Mouse (Mus musculus) kidney, postnatal 0 days (tissue): Measurements from ENCODE around the gene H2-Aa. TPM values are rescaled to one million over a fixed set of nuclear protein-coding genes. Genes with fewer than 3 reads are reported as not detected.

Experiments used
- ATAC-seq: fragments of 200-750 bp; cut with Nextera tagmentation; replicated peaks from 2 replicates; pipeline ENCODE4 v1.8.0; 2017; ENCODE audit warnings: low read depth, moderate number of reproducible peaks, moderate TSS enrichment, moderate library complexity; ENCODE audit not compliant: low FRiP score
- DNase-seq: peaks from one replicate; pipeline ENCODE4 v3.0.0-alpha.2; 2016; ENCODE audit warnings: low spot score
- H3K27ac ChIP-seq: fragments of 300-500 bp; sonication (generic); 2 replicates; pipeline ENCODE4 v1.5.1; 2014; ENCODE audit warnings: mild to moderate bottlenecking
- H3K27me3 ChIP-seq: fragments of 300-500 bp; sonication (generic); 2 replicates; pipeline ENCODE4 v1.6.1; 2014; ENCODE audit warnings: low read length, mixed read lengths; ENCODE audit not compliant: insufficient read depth
- H3K36me3 ChIP-seq: fragments of 300-500 bp; sonication (generic); 2 replicates; pipeline ENCODE4 v1.6.1; 2014; ENCODE audit warnings: low read length, mixed read lengths; ENCODE audit not compliant: insufficient read depth
- H3K4me1 ChIP-seq: fragments of 300-500 bp; sonication (generic); replicated peaks from 2 replicates; pipeline ENCODE4 v1.6.1; 2014; ENCODE audit warnings: antibody characterized with exemption, low read length, mixed read lengths; ENCODE audit not compliant: insufficient read depth
- H3K4me2 ChIP-seq: fragments of 300-500 bp; sonication (generic); 2 replicates; pipeline ENCODE4 v1.6.1; 2014; ENCODE audit warnings: mild to moderate bottlenecking, low read length, moderate library complexity, mixed read lengths
- H3K4me3 ChIP-seq: fragments of 300-500 bp; sonication (generic); replicated peaks from 2 replicates; pipeline ENCODE4 v1.5.1; 2014; ENCODE audit warnings: low read depth, low read length
- H3K9ac ChIP-seq: fragments of 300-500 bp; sonication (generic); 2 replicates; pipeline ENCODE4 v1.6.1; 2014; ENCODE audit warnings: low read depth, low read length
- H3K9me3 ChIP-seq: fragments of 300-500 bp; sonication (generic); replicated peaks from 2 replicates; pipeline ENCODE4 v1.6.1; 2016; ENCODE audit warnings: low read length, inconsistent platforms, mixed read lengths
- CTCF ChIP-seq: IDR thresholded peaks from 2 replicates; pipeline ENCODE4 v1.5.1; 2016; ENCODE audit warnings: antibody characterized with exemption, low read depth, mild to moderate bottlenecking, moderate library complexity
- WGBS: fragments of 180-500 bp; shearing (Covaris S2); extraction: QIAGEN DNeasy Blood & Tissue Kit; methylation state at CpG from one replicate; pipeline ENCODE4 v1.1.7; 2014; 5-methylcytosine and 5-hydroxymethylcytosine counted together
- polyA plus RNA-seq: library from polyadenylated mRNA; unstranded; fragments of >200 nt; fragmentation: Nextera tagmentation; extraction: Ambion mirVana; gene quantifications from 2 replicates; pipeline ENCODE4 v1.2.1, GENCODE M21; 2015

Gene H2-Aa
- polyA plus RNA-seq, 1 experiment from 2014 or later = 6.0 TPM

DNA sequence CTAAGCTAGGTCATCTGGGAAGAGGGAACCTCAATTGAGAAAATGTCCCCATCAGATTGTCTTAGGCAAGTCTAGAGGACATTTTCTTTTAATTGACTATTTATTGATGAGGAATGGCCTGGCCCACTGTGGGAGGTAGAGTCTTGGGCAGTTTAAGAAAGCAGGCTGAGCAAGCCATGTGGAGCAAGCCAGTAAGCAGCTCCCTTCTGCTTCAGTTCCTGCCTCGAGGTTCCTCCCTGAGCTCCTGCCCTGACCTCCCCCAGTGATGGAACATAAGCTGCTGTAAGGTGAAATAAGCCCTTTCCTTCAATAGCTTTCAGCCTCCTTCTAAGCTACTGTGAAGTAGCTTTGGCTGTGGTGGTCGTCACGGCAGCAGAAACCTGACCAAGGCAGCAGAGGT lies 49.9 kb downstream of the H2-Aa start:
- no peak for DNase-seq
- no peaks in the 10 kb centered on the region for H3K9me3 ChIP-seq
- no peak overlapping the region for H3K4me3 ChIP-seq
- no peak overlapping the region for H3K9ac ChIP-seq
- ATAC-seq = no peak
- no peaks in the 10 kb centered on the region for H3K36me3 ChIP-seq
- no peaks in the 10 kb centered on the region for H3K4me1 ChIP-seq
- H3K27me3 ChIP-seq = no peaks in the 10 kb centered on the region
- no peak overlapping the region for H3K27ac ChIP-seq
- no peak overlapping the region for H3K4me2 ChIP-seq
- 77% methylated on average over 3 of the region's 3 CpGs for WGBS
- TF ChIP-seq CTCF = no peak

DNA sequence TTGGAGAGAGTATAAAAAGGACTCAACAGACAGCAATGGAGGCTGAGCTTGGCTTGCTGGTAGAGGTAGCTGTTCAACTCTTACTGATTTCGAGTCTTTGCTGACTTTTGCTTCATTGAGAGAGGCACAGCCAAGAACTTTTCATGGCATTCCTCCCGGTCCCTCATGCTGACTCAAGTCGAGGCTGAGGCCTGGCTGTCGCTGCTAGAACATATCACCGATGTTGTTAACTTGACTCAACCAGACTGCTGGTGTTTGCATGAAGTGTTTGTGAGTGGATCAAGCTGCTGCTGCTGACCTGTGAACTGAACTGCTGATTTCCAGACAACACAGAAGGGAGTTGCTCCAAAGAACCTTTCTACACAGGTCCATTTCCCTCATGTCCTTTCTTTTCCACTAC lies 50.9 kb downstream of the H2-Aa start:
- no peak for ATAC-seq
- Histone ChIP-seq H3K9me3 (no peaks in the 10 kb centered on the region), H3K4me2 (no peak overlapping the region), H3K36me3 (no peaks in the 10 kb centered on the region), H3K9ac (no peak overlapping the region), H3K4me1 (no peaks in the 10 kb centered on the region), H3K27ac (no peak overlapping the region), H3K4me3 (no peak overlapping the region), H3K27me3 (no peaks in the 10 kb centered on the region)
- 72% methylated on average over 5 of the region's 5 CpGs for WGBS
- DNase-seq = no peak
- no peak for TF ChIP-seq CTCF

DNA sequence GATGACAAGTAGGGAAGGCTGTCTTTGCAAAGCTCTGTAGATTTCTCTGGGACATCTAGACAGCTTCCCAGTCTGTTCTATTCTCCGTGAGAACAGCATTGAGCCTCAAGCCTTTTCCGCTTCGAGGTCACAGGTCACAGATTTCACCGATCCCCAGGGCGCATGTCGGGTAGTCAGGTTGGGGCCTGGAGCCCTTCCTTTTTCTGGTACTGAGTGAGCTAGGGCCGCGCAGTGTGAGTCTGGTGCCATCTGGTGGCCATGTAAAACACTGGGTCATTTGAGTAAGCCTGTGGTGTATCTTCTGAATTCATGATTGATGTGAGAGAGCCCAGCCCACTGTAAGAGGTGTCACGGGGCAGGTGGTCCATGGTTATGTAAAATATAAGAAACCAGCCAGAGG lies 52.7 kb downstream of the H2-Aa start:
- Histone ChIP-seq H3K27ac (no peak overlapping the region), H3K9me3 (no peaks in the 10 kb centered on the region), H3K4me3 (no peak overlapping the region), H3K27me3 (no peaks in the 10 kb centered on the region), H3K36me3 (no peaks in the 10 kb centered on the region), H3K4me1 (no peaks in the 10 kb centered on the region), H3K9ac (no peak overlapping the region), H3K4me2 (no peak overlapping the region)
- DNase-seq (peak; percentile 71), ATAC-seq (peak; percentile 68; the same call in 1 of the 2 replicates)
- WGBS = 36% methylated on average over 9 of the region's 9 CpGs
- TF ChIP-seq CTCF = peak; percentile 88

Other genes with a start within 250 kb of the H2-Aa start
- 1.4 and 1.6 TPM in 2 replicates for gene Col11a2, start 248.4 kb downstream of the H2-Aa start, polyA plus RNA-seq
- 0.83 and 0.95 TPM in 2 replicates for gene H2-Oa, start 195.5 kb downstream of the H2-Aa start, polyA plus RNA-seq
- gene H2-DMa, start 168.3 kb downstream of the H2-Aa start, polyA plus RNA-seq = 18.6 and 20.6 TPM in 2 replicates
- 90.2 and 100 TPM in 2 replicates for gene Brd2, start 165.2 kb downstream of the H2-Aa start, polyA plus RNA-seq
- 15.3 and 19.4 TPM in 2 replicates for gene H2-DMb2, start 144.5 kb downstream of the H2-Aa start, polyA plus RNA-seq
- 12.9 and 13.5 TPM in 2 replicates for gene H2-DMb1, start 134.8 kb downstream of the H2-Aa start, polyA plus RNA-seq
- 8.5 and 8.8 TPM in 2 replicates for gene Tap1, start 100.3 kb downstream of the H2-Aa start, polyA plus RNA-seq
- gene Psmb9, start 100.1 kb downstream of the H2-Aa start, polyA plus RNA-seq = 5.9 TPM in 2 replicates
- 17.7 and 21.6 TPM in 2 replicates for gene Psmb8, start 90.1 kb downstream of the H2-Aa start, polyA plus RNA-seq
- 8.8 TPM in 2 replicates for gene Tap2, start 84.3 kb downstream of the H2-Aa start, polyA plus RNA-seq
- 0.11 and 0.18 TPM in 2 replicates for gene H2-Ob, start 48.9 kb downstream of the H2-Aa start, polyA plus RNA-seq
- 48.2 and 49.7 TPM in 2 replicates for gene H2-Ab1, start 30.1 kb downstream of the H2-Aa start, polyA plus RNA-seq
- 13.6 and 14.3 TPM in 2 replicates for gene H2-Eb1, start 18.0 kb upstream of the H2-Aa start, polyA plus RNA-seq
- 0.06 TPM in 1 of 2 replicates, not detected in the other for gene H2-Eb2, start 37.8 kb upstream of the H2-Aa start, polyA plus RNA-seq
- 0.04 TPM in 1 of 2 replicates, not detected in the other for gene Btnl2, start 67.0 kb upstream of the H2-Aa start, polyA plus RNA-seq
- not detected in 2 replicates for gene Btnl1, start 89.3 kb upstream of the H2-Aa start, polyA plus RNA-seq
- 1.2 and 1.4 TPM in 2 replicates for gene BC051142, start 111.0 kb upstream of the H2-Aa start, polyA plus RNA-seq
- not detected in 2 replicates for gene Btnl4, start 189.5 kb upstream of the H2-Aa start, polyA plus RNA-seq
- not detected in 2 replicates for gene Btnl6, start 229.5 kb upstream of the H2-Aa start, polyA plus RNA-seq